Mouse (Mus musculus) liver, postnatal 0 days (tissue): ENCODE measurements around the gene Gm10842.

Source experiments
- CTCF ChIP-seq: sonication (generic); IDR thresholded peaks from 2 replicates; pipeline ENCODE4 v1.5.1; 2016; ENCODE audit warnings: antibody characterized with exemption, low read depth
- EP300 ChIP-seq: IDR thresholded peaks from 2 replicates; pipeline ENCODE4 v1.6.1; 2016; ENCODE audit warnings: antibody characterized with exemption, low read depth, mild to moderate bottlenecking

- TF ChIP-seq EP300 (no peak), CTCF (no peak)
Measured at GRCm38 (mm10) chr11:105150691-105151090, 4.0 kb downstream of the Gm10842 start.
